Mouse (Mus musculus): Measurements from ENCODE around the gene Dnmt1.

DNA sequence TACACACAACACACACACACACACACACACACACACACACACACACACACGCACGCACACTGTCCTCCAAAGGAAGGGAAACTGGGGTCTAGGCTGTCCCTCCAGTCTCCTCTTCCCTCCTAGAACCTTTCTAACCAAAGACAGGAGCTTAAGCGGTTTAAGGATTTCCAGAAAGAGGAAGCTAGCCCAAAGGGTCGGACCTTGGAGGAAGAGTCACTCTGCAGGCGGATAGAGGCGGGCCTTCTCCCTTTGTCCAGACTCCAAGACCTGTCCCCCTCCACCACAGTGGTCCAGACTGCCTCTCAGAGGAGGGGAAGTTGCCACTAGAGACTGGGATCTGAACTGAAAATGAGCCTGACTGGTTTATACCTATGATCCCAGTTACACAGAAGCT, 14.0 kb upstream of the Dnmt1 start:
- TF ChIP-seq POLR2A (IDR thresholded peaks at IDR 0.05; ENCODE audit: control insufficient read depth in 1 of 2, insufficient read depth in 1 of 2, low read depth in 1 of 2, low read length in 2 of 2, poor library complexity in 1 of 2) (no peak), UBTF (IDR thresholded peaks at IDR 0.05; ENCODE audit: borderline replicate concordance, insufficient read depth, low read depth, low read length) (no peak), ZC3H11A (IDR thresholded peaks at IDR 0.05; ENCODE audit: low read depth, low read length) (no peak), CTCF (IDR thresholded peaks at IDR 0.05 in 2 of 3, conservative IDR thresholded peaks at IDR 0.05 in 1 of 3; ENCODE audit: control insufficient read depth in 1 of 3, insufficient read depth in 1 of 3, low read depth in 2 of 3, low read length in 3 of 3, poor library complexity in 1 of 3, severe bottlenecking in 1 of 3) (no peak), USF2 (IDR thresholded peaks at IDR 0.05; ENCODE audit: borderline replicate concordance in 1 of 2, insufficient read depth in 1 of 2, low read depth in 1 of 2, low read length in 2 of 2) (no peak), CHD2 (IDR thresholded peaks at IDR 0.05; ENCODE audit: low read length) (no peak), NRF1 (IDR thresholded peaks at IDR 0.05; ENCODE audit: insufficient read depth, low read depth, low read length, poor library complexity, severe bottlenecking) (no peak), SMC3 (IDR thresholded peaks at IDR 0.05; ENCODE audit: low read depth, low read length) (no peak), POLR2AphosphoS2 (IDR thresholded peaks at IDR 0.05; ENCODE audit: low read length) (no peak), BHLHE40 (IDR thresholded peaks at IDR 0.05; ENCODE audit: borderline replicate concordance, low read depth, low read length) (no peak)
